Mouse (Mus musculus) kidney, embryonic 16.5 days (tissue): Measurements from ENCODE around the gene Elac2. TPM values are rescaled to one million over a fixed set of nuclear protein-coding genes. Genes with fewer than 3 reads are reported as not detected.

Experiments used
- ATAC-seq: fragments of 200-750 bp; cut with Nextera tagmentation; 2 replicates; pipeline ENCODE4 v1.8.0; 2017; ENCODE audit warnings: moderate TSS enrichment; ENCODE audit not compliant: low FRiP score, low TSS enrichment
- H3K27ac ChIP-seq: fragments of 300-500 bp; sonication (generic); 2 replicates; pipeline ENCODE4 v1.5.1; 2014; ENCODE audit warnings: low read length
- H3K27me3 ChIP-seq: fragments of 300-500 bp; sonication (generic); 2 replicates; pipeline ENCODE4 v1.6.1; 2014; ENCODE audit warnings: low read length, control low read depth, mixed read lengths; ENCODE audit not compliant: insufficient read depth
- H3K36me3 ChIP-seq: fragments of 300-500 bp; sonication (generic); 2 replicates; pipeline ENCODE4 v1.6.1; 2014; ENCODE audit warnings: low read length, control low read depth, mixed read lengths; ENCODE audit not compliant: insufficient read depth
- H3K4me1 ChIP-seq: fragments of 300-500 bp; sonication (generic); 2 replicates; pipeline ENCODE4 v1.6.1; 2014; ENCODE audit warnings: low read length, control low read depth, mixed read lengths; ENCODE audit not compliant: insufficient read depth
- H3K4me2 ChIP-seq: fragments of 300-500 bp; sonication (generic); replicated peaks from 2 replicates; pipeline ENCODE4 v1.6.1; 2014; ENCODE audit warnings: low read depth, low read length
- H3K4me3 ChIP-seq: fragments of 300-500 bp; sonication (generic); 2 replicates; pipeline ENCODE4 v1.5.1; 2014; ENCODE audit warnings: mild to moderate bottlenecking, low read length
- H3K9ac ChIP-seq: fragments of 300-500 bp; sonication (generic); replicated peaks from 2 replicates; pipeline ENCODE4 v1.6.1; 2014; ENCODE audit warnings: low read length
- H3K9me3 ChIP-seq: fragments of 300-500 bp; sonication (generic); 2 replicates; pipeline ENCODE4 v1.6.1; 2016; ENCODE audit warnings: low read length, control low read depth
- WGBS: fragments of 180-500 bp; shearing (Covaris S2); extraction: QIAGEN DNeasy Blood & Tissue Kit; methylation state at CpG from one replicate; pipeline ENCODE4 v1.1.7; 2014; 5-methylcytosine and 5-hydroxymethylcytosine counted together
- polyA plus RNA-seq: library from polyadenylated mRNA; unstranded; fragments of >200 nt; fragmentation: Nextera tagmentation; extraction: Ambion mirVana; gene quantifications from 2 replicates; pipeline ENCODE4 v1.2.1, GENCODE M21; 2015

The Elac2 gene
- 30.1 and 31.2 TPM in 2 replicates for polyA plus RNA-seq

DNA sequence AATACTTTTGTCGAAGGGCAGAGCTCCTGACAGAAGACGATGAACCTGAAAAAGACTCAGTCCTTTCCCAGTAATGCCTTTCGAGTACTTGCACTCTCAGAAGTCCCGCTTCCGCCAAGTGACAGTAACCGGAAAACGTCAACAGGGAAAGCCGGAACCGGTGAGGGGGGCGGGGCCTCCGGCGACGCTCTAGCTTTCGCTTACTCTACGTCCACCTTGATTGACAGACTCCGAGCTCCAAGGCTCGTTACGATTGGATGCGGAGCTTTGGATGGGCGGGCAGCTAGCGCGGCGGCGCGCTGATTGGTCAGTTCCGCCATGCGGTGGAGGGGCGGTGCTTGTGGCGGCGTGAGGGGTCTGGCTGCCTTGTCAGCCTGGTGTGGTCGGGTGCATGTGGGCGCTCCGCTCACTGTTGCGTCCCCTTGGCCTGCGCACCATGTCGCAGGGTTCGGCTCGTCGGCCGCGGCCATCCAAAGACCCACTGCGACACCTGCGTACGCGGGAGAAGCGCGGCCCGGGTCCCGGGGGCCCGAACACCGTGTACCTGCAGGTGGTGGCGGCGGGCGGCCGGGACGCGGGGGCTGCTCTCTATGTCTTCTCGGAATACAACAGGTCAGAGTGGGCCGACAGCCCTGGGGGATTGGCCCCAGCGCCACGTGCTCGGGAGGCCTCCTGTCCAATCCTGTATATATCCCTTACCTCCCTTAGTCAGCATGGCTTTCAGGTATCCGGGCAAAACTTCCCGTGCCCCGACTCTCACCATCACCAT is at the start of gene Elac2:
Gene Elac2, plus strand, starts transcription at position 319 of the 769 bp plus-strand sequence.
- Histone ChIP-seq H3K4me1 (peaks cover 6% of the 10 kb centered on the region; the same call in 1 of the 2 replicates), H3K9ac (peak within 1 kb of the TSS; percentile 77), H3K9me3 (no peaks in the 10 kb centered on the region), H3K4me3 (peak within 1 kb of the TSS; percentile 83), H3K27me3 (no peaks in the 10 kb centered on the region), H3K4me2 (peak within 1 kb of the TSS; percentile 81), H3K36me3 (peaks cover 6% of the 10 kb centered on the region; the same call in 1 of the 2 replicates), H3K27ac (no peak within 1 kb of the TSS)
- ATAC-seq: peak; percentile 100
- under 1% methylated on average over 64 of the region's 65 CpGs for WGBS

DNA sequence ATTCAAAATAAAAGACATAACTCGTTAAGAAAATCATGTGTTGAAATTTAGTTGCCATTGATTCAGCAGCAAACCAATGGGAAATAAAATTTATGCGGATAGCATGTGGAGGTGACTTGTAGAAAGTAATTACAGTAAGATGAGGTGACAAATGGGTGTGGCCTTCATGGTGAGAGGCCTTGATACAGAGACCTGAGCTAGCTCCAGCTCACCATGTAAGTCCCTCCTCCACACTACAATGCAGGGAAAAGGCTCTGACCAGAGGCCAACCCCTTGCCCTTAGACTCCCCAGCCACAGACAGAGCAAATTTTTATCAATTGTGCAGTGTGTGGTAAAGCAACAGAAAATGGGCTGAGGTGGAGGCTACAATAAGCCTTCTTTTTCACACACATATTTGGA is 49.7 kb upstream of the Elac2 start:
- ATAC-seq: no peak
- no peak overlapping the region for H3K27ac ChIP-seq
- H3K4me2 ChIP-seq: no peak overlapping the region

DNA sequence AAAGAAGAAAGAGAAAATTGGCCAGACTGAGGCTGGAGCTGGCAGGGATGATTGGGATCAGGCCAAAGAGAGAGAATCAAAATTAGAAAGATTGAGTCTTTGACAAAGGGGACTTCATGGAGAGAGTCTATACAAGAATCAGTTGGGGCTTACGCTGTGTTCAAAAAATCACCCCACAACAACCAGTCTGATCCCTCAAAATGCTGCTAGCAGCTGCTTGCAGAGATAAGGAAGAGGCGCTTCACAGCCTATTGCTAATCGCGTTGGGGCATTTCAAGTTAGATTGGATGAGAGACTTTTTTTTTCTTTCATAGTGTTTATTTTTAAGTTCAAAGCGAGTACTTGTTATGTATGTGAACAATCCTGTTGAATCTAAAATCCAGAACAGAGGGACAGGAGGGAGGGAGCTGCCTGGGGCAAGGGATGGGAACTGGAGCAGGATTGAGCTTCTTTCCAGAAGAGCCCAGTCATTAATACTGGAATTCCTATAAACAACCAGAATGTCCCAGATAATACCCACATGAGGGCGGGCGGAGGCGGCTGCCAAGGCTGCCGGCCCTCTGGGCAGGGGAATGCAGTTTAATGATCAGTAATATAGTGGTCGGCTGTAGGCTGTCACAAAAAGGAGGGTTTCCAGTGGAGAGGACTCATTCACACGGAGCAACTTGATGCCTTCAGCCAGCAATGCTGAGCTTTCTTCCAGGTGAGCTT is 47.6 kb upstream of the Elac2 start:
- ATAC-seq: no peak
- Histone ChIP-seq H3K36me3 (no peaks in the 10 kb centered on the region), H3K9me3 (no peaks in the 10 kb centered on the region), H3K4me3 (no peak overlapping the region), H3K4me1 (no peaks in the 10 kb centered on the region), H3K27ac (no peak overlapping the region), H3K4me2 (no peak overlapping the region), H3K9ac (no peak overlapping the region), H3K27me3 (no peaks in the 10 kb centered on the region)
- 58% methylated on average over 11 of the region's 11 CpGs for WGBS

More for the DNA sequence above, 49.7 kb upstream of the Elac2 start:
- Histone ChIP-seq H3K9ac (no peak overlapping the region), H3K4me1 (no peaks in the 10 kb centered on the region), H3K4me3 (no peak overlapping the region), H3K27me3 (no peaks in the 10 kb centered on the region), H3K36me3 (no peaks in the 10 kb centered on the region), H3K9me3 (no peaks in the 10 kb centered on the region)
- WGBS: 94% methylated on average over 2 of the region's 2 CpGs

DNA sequence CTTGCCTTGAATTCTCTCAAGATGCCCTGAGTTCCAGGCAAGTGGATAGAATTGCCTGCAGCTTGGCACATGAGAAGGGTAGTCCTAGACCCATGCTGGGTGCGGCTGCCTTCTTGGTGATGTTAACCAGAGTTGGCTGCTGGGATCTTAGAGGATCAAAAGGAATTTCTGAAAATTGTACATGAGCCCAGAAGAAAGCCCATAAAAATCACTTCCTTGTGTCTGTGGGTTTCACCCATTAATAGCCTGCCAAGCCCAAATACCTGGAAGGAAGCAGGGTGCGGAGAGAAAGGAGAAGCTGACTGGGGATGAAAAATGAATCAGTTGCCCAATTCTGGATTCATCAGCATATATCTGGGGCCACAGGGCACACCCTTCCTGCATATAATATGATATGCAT is 41.6 kb upstream of the Elac2 start:
- ATAC-seq: no peak
- H3K27ac ChIP-seq: no peak overlapping the region
- 77% methylated on average over 2 of the region's 2 CpGs for WGBS

DNA sequence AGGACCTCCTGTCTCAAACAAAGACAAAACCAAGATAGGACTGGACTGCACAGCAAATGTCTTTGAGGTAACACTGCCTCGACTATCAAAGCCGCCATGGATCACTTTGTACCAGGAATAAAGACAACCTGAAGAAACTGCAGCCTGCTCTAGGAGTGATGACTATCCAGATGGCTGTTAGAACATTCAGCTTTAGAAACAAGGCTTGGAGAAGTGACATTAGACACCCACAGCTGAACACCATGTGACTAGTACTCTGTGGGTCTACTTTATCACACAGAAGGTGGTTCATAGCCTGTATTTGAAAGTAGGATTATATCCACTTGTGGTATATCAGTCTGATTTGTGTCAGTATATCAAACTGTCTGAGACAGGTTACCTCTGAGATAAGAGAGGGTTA is 37.6 kb upstream of the Elac2 start:
- H3K36me3 ChIP-seq: no peaks in the 10 kb centered on the region

More for the DNA sequence above, 41.6 kb upstream of the Elac2 start:
- Histone ChIP-seq H3K4me1 (no peaks in the 10 kb centered on the region), H3K9me3 (no peaks in the 10 kb centered on the region), H3K36me3 (no peaks in the 10 kb centered on the region), H3K27me3 (no peaks in the 10 kb centered on the region), H3K9ac (no peak overlapping the region), H3K4me3 (no peak overlapping the region), H3K4me2 (no peak overlapping the region)

DNA sequence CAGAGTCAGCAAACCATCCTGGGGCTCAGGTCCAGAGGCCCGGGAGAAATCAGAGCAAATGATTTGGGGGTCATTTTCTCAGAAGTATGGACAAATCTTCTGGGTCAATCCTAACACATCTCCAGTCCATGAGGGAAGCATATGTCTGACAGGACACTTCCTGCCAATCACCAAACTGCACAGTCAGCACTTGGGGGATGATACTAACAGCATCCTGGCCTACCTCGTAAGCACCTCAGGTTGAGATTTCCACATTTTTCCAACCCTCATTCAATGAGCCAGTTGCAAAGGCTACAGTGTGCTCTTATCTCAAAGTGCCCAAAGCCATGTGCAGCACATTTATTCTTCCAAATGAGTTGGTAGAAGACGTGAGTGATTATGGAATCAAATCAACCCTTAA is 29.1 kb upstream of the Elac2 start:
- Histone ChIP-seq H3K4me2 (no peak overlapping the region), H3K9ac (no peak overlapping the region), H3K9me3 (no peaks in the 10 kb centered on the region), H3K4me3 (no peak overlapping the region), H3K4me1 (no peaks in the 10 kb centered on the region), H3K36me3 (no peaks in the 10 kb centered on the region), H3K27ac (no peak overlapping the region), H3K27me3 (no peaks in the 10 kb centered on the region)
- no peak for ATAC-seq
- WGBS: 73% methylated on average over 3 of the region's 3 CpGs

More for the DNA sequence above, 37.6 kb upstream of the Elac2 start:
- 88% methylated on average over 2 of the region's 2 CpGs for WGBS
- Histone ChIP-seq H3K27me3 (no peaks in the 10 kb centered on the region), H3K4me2 (no peak overlapping the region), H3K4me3 (no peak overlapping the region), H3K27ac (no peak overlapping the region), H3K9me3 (no peaks in the 10 kb centered on the region), H3K4me1 (no peaks in the 10 kb centered on the region), H3K9ac (no peak overlapping the region)
- ATAC-seq: no peak

DNA sequence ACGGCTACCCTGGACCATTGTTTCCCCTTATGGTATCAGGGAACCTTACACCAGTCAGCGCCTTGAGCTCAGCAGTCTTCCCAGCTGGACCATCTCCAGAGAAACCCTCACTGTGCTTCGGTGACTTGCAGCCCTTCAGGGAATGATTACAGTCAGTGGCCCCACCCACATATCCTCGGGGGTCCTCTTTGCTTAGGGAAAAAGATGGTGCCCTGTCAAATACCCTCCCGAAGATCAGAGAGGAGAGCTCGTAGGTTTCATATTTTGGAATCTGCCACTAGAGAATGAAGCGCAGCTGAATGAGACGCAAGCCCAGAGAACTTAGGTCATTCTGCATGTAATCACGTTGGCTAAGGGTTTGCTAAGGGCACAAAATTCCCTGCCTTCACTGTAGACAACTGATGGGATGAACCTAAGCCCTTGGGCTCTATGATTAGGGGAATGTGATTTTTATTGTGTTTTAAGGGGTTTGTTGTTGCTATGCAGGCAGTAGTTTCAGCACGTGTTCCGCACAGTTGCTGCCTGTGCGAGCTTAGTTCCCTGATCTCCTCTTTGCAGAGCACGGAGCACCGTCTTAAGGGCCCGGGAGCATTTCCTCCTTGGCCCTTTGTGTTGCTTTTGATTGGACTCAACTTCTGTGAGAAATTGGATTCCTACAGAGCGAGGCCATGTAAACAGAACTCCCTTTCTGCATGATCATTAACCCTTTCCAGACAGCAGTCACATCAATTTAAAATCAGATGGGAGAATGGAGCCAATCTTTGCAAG is 21.7 kb upstream of the Elac2 start:
- no peaks in the 10 kb centered on the region for H3K9me3 ChIP-seq
- peaks cover 13% of the 10 kb centered on the region for H3K4me1 ChIP-seq
- ATAC-seq: peak; percentile 88
- no peaks in the 10 kb centered on the region for H3K36me3 ChIP-seq
- no peak overlapping the region for H3K27ac ChIP-seq
- no peaks in the 10 kb centered on the region for H3K27me3 ChIP-seq
- H3K4me2 ChIP-seq: peak overlapping the region; percentile 54
- 4% methylated on average over 16 of the region's 16 CpGs for WGBS
- peak overlapping the region; percentile 21 for H3K4me3 ChIP-seq
- no peak overlapping the region for H3K9ac ChIP-seq

DNA sequence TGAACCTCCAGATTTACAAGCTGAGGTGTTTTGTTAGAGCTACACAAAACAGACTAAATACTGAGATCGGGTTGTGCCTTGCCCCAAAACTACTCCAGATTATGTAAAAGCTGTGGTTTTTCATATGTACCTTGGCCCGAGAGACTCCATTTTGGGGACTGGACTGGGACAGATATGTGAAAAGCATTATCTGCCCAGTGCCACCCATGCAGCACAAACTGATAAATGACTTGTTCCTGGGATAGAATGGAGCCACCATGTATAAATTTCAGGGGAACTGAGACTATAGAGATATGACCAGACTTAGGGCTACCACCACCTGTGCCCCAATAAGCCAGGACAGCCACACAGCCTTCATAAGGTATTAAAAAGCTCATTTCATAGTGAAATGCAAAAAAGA is 16.2 kb upstream of the Elac2 start:
- Histone ChIP-seq H3K4me2 (no peak overlapping the region), H3K9ac (no peak overlapping the region), H3K4me3 (no peak overlapping the region), H3K36me3 (no peaks in the 10 kb centered on the region), H3K9me3 (no peaks in the 10 kb centered on the region), H3K4me1 (peaks cover 3% of the 10 kb centered on the region), H3K27me3 (no peaks in the 10 kb centered on the region), H3K27ac (no peak overlapping the region)
- ATAC-seq: no peak
- 89% methylated on average over 2 of the region's 2 CpGs for WGBS

DNA sequence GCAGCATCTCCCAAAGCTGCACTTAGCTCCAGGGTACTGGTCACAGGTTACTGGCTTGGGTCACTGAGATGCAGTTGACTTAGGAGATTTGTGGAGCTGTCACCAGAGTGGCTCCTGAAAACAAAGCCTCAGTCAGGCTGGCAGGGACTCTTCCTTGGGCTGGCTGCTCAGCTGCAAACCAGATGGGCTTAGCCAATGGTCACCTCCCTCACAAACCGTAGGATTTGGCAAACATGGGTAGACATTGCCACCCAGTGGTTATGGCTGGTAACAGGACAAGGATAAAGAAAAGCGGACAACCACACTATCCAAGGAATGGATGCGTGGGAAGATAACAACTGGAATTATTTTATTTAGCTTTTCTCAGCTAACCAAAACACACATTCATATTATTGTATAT is 10.3 kb upstream of the Elac2 start:
- Histone ChIP-seq H3K9me3 (no peaks in the 10 kb centered on the region), H3K4me2 (no peak overlapping the region), H3K4me1 (no peaks in the 10 kb centered on the region), H3K27ac (no peak overlapping the region), H3K36me3 (no peaks in the 10 kb centered on the region), H3K4me3 (no peak overlapping the region), H3K27me3 (no peaks in the 10 kb centered on the region; the same call in 1 of the 2 replicates), H3K9ac (no peak overlapping the region)
- WGBS: 4% methylated on average over 3 of the region's 3 CpGs
- peak; percentile 76 for ATAC-seq
